Mouse (Mus musculus): ENCODE data around the gene Ppp1r37. TPM values are rescaled to one million over a fixed set of nuclear protein-coding genes. Genes with fewer than 3 reads are reported as not detected.
A peak's percentile ranks its signal among the peaks of the same experiment; 100 is the strongest.
"Not testable (repeated sequence)": the region's sequence is repeated elsewhere in the genome, so short reads cannot be mapped to it uniquely, and the experiment has no call there.

Gene Ppp1r37
- polyA plus RNA-seq, 1 experiment from 2014 or later = 24.8 TPM

- peak overlapping the region; percentile 39 for H3K4me3 ChIP-seq
- peak overlapping the region; percentile 86 for H3K4me2 ChIP-seq
- 13% methylated on average over 24 of the region's 24 CpGs for WGBS
- no peak overlapping the region for H3K27ac ChIP-seq
- peaks cover 59% of the 10 kb centered on the region for H3K27me3 ChIP-seq
- no peak overlapping the region for H3K9ac ChIP-seq
- H3K9me3 ChIP-seq = no peaks in the 10 kb centered on the region
- ATAC-seq (ENCODE audit: borderline replicate concordance, extremely low read depth, low FRiP score, low TSS enrichment) = no peak
- peaks cover 4% of the 10 kb centered on the region; the same call in 1 of the 2 replicates for H3K36me3 ChIP-seq
- peaks cover 26% of the 10 kb centered on the region for H3K4me1 ChIP-seq
Observed at GRCm38 (mm10) chr7:19524420-19525104, 38.3 kb downstream of the Ppp1r37 start.

GRCm38 (mm10) chr7:19523757-19524419, 39.0 kb downstream of the Ppp1r37 start:
- H3K27ac ChIP-seq = no peak overlapping the region
- no peaks in the 10 kb centered on the region for H3K9me3 ChIP-seq
- peak overlapping the region; percentile 86 for H3K4me2 ChIP-seq
- peak overlapping the region; percentile 39 for H3K4me3 ChIP-seq
- peaks cover 66% of the 10 kb centered on the region for H3K27me3 ChIP-seq
- H3K4me1 ChIP-seq = peaks cover 27% of the 10 kb centered on the region
- peak; percentile 21; the same call in 1 of the 2 replicates for ATAC-seq (ENCODE audit: borderline replicate concordance, extremely low read depth, low FRiP score, low TSS enrichment)
- peak overlapping the region; percentile 34; the same call in 1 of the 2 replicates for H3K9ac ChIP-seq
- H3K36me3 ChIP-seq = no peaks in the 10 kb centered on the region
- 2% methylated on average over 64 of the region's 64 CpGs for WGBS

GRCm38 (mm10) chr7:19523017-19523756, 39.7 kb downstream of the Ppp1r37 start:
- peaks cover 73% of the 10 kb centered on the region for H3K27me3 ChIP-seq
- no peak overlapping the region for H3K27ac ChIP-seq
- 7% methylated on average over 72 of the region's 72 CpGs for WGBS
- ATAC-seq (ENCODE audit: borderline replicate concordance, extremely low read depth, low FRiP score, low TSS enrichment) = 0 out of 2 replicates have a peak, but pooled peaks have one; percentile 19
- H3K36me3 ChIP-seq = no peaks in the 10 kb centered on the region
- peak overlapping the region; percentile 86 for H3K4me2 ChIP-seq
- no peaks in the 10 kb centered on the region for H3K9me3 ChIP-seq
- peaks cover 27% of the 10 kb centered on the region for H3K4me1 ChIP-seq
- H3K4me3 ChIP-seq = peak overlapping the region; percentile 39
- 0 out of 2 replicates have a peak overlapping the region, but pooled peaks have one; percentile 34 for H3K9ac ChIP-seq

- 5% methylated on average over 23 of the region's 23 CpGs for WGBS
- H3K36me3 ChIP-seq = no peaks in the 10 kb centered on the region
- H3K4me3 ChIP-seq = peak overlapping the region; percentile 21
- H3K9ac ChIP-seq = no peak overlapping the region
- no peaks in the 10 kb centered on the region for H3K9me3 ChIP-seq
- peak overlapping the region; percentile 51 for H3K4me2 ChIP-seq
- no peak overlapping the region for H3K27ac ChIP-seq
- H3K4me1 ChIP-seq = peaks cover 35% of the 10 kb centered on the region
- no peak for ATAC-seq (ENCODE audit: borderline replicate concordance, extremely low read depth, low FRiP score, low TSS enrichment)
- peaks cover 85% of the 10 kb centered on the region for H3K27me3 ChIP-seq
Observed at GRCm38 (mm10) chr7:19520032-19520431, 42.8 kb downstream of the Ppp1r37 start.

GRCm38 (mm10) chr7:19517652-19518365, 45.1 kb downstream of the Ppp1r37 start, which contains the start of gene Nkpd1:
Gene Nkpd1, plus strand, starts transcription at chr7:19517838.
- Histone ChIP-seq H3K36me3 (no peaks in the 10 kb centered on the region), H3K4me3 (no peak within 1 kb of the TSS), H3K9me3 (no peaks in the 10 kb centered on the region), H3K27ac (no peak within 1 kb of the TSS), H3K27me3 (peaks cover 63% of the 10 kb centered on the region), H3K4me2 (peak within 1 kb of the TSS; percentile 45), H3K4me1 (peaks cover 16% of the 10 kb centered on the region), H3K9ac (0 out of 2 replicates have a peak within 1 kb of the TSS, but pooled peaks have one; percentile 2)
- ATAC-seq (ENCODE audit: borderline replicate concordance, extremely low read depth, low FRiP score, low TSS enrichment) = peak; percentile 7; the same call in 1 of the 2 replicates
- 4% methylated on average over 21 of the region's 29 CpGs for WGBS

- peaks cover 14% of the 10 kb centered on the region for H3K4me1 ChIP-seq
- 68% methylated on average over 6 of the region's 6 CpGs for WGBS
- no peak overlapping the region for H3K4me2 ChIP-seq
- no peak overlapping the region for H3K27ac ChIP-seq
- no peaks in the 10 kb centered on the region for H3K36me3 ChIP-seq
- H3K9ac ChIP-seq = no peak overlapping the region
- ATAC-seq (ENCODE audit: borderline replicate concordance, extremely low read depth, low FRiP score, low TSS enrichment) = no peak
- H3K4me3 ChIP-seq = no peak overlapping the region
- H3K9me3 ChIP-seq = no peaks in the 10 kb centered on the region
- H3K27me3 ChIP-seq = peaks cover 9% of the 10 kb centered on the region
Observed at GRCm38 (mm10) chr7:19512353-19512752, 50.5 kb downstream of the Ppp1r37 start.

GRCm38 (mm10) chr7:19511934-19512333, 50.9 kb downstream of the Ppp1r37 start:
- not testable (repeated sequence) for H3K36me3 ChIP-seq; H3K27me3 ChIP-seq; H3K27ac ChIP-seq; ATAC-seq (ENCODE audit: borderline replicate concordance, extremely low read depth, low FRiP score, low TSS enrichment); H3K9me3 ChIP-seq; H3K4me2 ChIP-seq; H3K9ac ChIP-seq; H3K4me3 ChIP-seq
- H3K4me1 ChIP-seq = peaks cover 13% of the 10 kb centered on the region
- 81% methylated on average over 6 of the region's 7 CpGs for WGBS

GRCm38 (mm10) chr7:19509786-19510185, 53.1 kb downstream of the Ppp1r37 start:
- no peak overlapping the region for H3K27ac ChIP-seq

GRCm38 (mm10) chr7:19508924-19509568, 53.8 kb downstream of the Ppp1r37 start:
- Histone ChIP-seq H3K4me3 (peak overlapping the region; percentile 57), H3K9me3 (no peaks in the 10 kb centered on the region), H3K36me3 (no peaks in the 10 kb centered on the region), H3K9ac (peak overlapping the region; percentile 71), H3K4me1 (peaks cover 13% of the 10 kb centered on the region), H3K27me3 (no peaks in the 10 kb centered on the region), H3K4me2 (peak overlapping the region; percentile 89), H3K27ac (peak overlapping the region; percentile 21; the same call in 1 of the 2 replicates)
- WGBS = 3% methylated on average over 15 of the region's 15 CpGs
- no peak for ATAC-seq (ENCODE audit: borderline replicate concordance, extremely low read depth, low FRiP score, low TSS enrichment)

More at GRCm38 (mm10) chr7:19509786-19510185, 53.1 kb downstream of the Ppp1r37 start:
- 97% methylated on average over 7 of the region's 7 CpGs for WGBS
- peaks cover 13% of the 10 kb centered on the region for H3K4me1 ChIP-seq
- H3K4me2 ChIP-seq = peak overlapping the region; percentile 89
- H3K36me3 ChIP-seq = no peaks in the 10 kb centered on the region
- H3K9ac ChIP-seq = no peak overlapping the region
- no peaks in the 10 kb centered on the region for H3K27me3 ChIP-seq
- H3K4me3 ChIP-seq = peak overlapping the region; percentile 57
- ATAC-seq (ENCODE audit: borderline replicate concordance, extremely low read depth, low FRiP score, low TSS enrichment) = no peak
- H3K9me3 ChIP-seq = no peaks in the 10 kb centered on the region

GRCm38 (mm10) chr7:19508150-19508923, 54.5 kb downstream of the Ppp1r37 start, which contains the start of the genes Bloc1s3 and Trappc6a:
Gene Bloc1s3, minus strand, starts transcription at chr7:19508367.
Gene Trappc6a, plus strand, starts transcription at chr7:19508395.
- ATAC-seq (ENCODE audit: borderline replicate concordance, extremely low read depth, low FRiP score, low TSS enrichment) = peak; percentile 96
- Histone ChIP-seq H3K27ac (peak within 1 kb of the TSS; percentile 70), H3K9me3 (no peaks in the 10 kb centered on the region), H3K4me1 (peaks cover 13% of the 10 kb centered on the region), H3K27me3 (no peaks in the 10 kb centered on the region), H3K4me2 (peak within 1 kb of the TSS; percentile 89), H3K9ac (peak within 1 kb of the TSS; percentile 71), H3K4me3 (peak within 1 kb of the TSS; percentile 57), H3K36me3 (no peaks in the 10 kb centered on the region)
- under 1% methylated on average over 56 of the region's 56 CpGs for WGBS
